Mouse (Mus musculus) frontal cortex, adult 2 months (tissue): ENCODE measurements at regions not wholly inside any gene's neighbourhood (a gene's known extent, or its start where the extent isn't known, plus 50 kb on each side); places are given as distances from the start of the nearest gene placed in this dataset.

Experiments
- DNase-seq, 2 experiments: peaks; one replicate each; pipeline ENCODE4 v3.0.0; 2022; ENCODE audit warnings: low spot score in 1 of 2; ENCODE audit errors: extremely low spot score in 1 of 2

DNA sequence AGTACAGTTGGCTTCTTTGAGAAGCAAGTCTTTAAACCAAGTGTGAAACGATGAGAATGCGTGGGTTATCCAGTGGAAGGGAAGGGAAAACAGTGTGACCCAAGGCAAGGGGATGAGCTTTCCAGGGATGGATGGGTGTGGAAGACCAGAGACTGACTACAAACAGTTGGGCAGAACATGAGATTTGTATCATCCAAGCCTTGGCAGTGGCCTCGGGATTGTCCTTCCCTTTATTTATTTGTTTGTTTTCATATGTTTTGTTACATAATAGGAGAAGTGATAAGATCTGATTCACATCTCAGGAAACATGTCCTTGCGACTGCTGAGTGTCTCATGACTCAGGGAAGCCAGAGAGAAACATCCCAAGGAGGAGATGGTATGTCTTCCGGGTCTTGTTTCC, 585.4 kb upstream of the Nox3 start:
- no peak for DNase-seq

GRCm38 (mm10) chr17:4291418-4291817, 595.4 kb upstream of the Nox3 start:
- no peak for DNase-seq

DNA sequence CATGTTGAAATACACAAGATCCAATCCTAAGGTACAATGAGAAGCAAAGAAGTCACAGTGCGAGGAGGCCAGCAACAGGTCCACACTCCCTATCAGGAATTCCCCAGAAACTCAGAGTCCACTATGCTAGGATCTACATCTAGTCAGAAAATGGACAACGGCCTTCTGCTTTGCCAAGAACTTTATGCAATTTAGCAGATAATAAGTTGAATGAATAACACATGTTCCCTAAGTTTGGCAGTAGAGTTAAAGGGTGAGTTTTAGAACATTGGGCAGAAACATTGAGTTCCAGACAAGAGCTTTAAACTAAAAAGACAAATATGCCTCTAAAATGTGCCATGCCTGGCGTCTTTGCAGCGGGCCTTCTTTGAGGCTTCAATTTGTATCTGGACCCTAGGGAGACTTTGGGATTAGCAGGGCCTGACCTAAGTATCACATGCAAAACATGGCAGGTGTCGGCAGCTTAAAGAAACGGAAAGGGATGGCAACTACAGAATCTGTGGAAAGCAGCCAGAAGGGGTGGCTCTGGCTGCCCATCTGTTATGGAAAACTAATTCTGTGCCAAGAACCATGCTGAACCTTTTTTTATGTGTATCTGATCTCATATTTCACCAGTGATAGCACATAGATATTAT, 600.6 kb upstream of the Nox3 start:
- no peak for DNase-seq

DNA sequence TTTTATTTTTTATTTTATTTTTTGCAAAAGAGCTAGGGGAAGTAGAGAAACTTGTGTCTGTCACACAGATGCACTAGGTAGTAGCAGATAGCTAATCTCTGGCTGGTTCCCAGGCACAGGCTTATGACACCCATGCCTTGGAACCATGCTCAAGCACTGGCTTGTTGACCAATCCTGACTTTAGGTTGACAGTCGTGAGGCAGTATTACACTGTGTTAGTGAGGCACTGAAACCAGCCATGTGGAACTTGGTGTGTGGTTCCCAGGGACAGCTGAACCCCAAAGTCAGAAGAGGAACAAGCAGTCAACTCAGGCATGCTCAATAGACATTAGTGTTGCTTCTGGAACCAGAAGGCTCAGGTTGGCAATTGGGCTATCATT, 601.1 kb upstream of the Nox3 start:
- no peak for DNase-seq

- no peak for DNase-seq
Observed at GRCm38 (mm10) chr17:4301142-4301853, 605.2 kb upstream of the Nox3 start.

DNA sequence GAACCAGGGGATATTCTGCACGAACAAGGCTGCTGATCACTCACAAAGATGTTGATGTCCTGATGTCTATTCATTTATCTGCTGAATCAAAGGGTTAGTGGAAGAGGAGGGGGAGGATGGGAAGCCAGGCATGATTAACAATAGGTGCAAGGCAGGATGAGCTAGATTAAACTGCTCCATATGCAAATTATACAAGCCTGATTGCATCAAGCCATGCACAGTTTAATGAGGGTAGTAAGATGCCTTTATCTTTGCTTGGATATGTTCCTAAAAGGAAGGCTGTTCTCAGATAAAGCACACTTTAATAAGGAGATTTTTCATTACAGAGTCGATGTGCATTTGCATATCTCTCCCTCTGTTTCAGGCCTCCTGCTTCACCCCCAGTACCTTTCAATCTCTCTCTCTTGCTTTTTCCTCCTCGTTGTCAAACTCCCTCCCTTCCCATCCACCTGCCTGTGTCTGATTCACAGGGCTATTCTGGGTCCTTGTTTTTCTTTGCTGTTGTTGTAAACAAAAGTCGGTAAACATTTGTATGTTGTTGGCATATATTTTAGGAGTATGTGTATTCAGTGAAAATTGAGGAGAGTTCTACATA, 615.8 kb upstream of the Nox3 start:
- no peak for DNase-seq

GRCm38 (mm10) chr17:4319141-4319540, 623.1 kb upstream of the Nox3 start:
- no peak for DNase-seq

GRCm38 (mm10) chr17:4328810-4329209, 632.7 kb upstream of the Nox3 start:
- DNase-seq, result no peak

GRCm38 (mm10) chr17:4331650-4332049, 635.6 kb upstream of the Nox3 start:
- no peak for DNase-seq

DNA sequence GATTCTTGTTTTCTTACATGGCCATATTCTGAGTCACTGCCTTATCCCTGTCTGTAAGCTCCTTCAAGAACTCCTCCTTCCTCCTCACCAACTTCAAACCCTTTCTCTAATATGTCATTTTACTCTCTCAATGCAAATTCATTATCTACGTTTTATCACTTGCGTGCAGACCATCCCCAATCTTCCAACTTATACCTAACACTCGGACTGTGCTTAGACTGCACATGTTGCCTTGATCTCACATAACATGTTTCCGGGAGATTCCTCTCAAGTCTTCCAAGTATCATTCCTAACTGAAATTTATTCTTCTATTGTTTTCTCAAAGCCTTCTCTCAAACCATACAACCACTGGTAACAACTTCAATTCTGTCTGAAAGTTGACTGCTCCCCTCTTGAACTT, 637.0 kb upstream of the Nox3 start:
- no peak for DNase-seq

DNA sequence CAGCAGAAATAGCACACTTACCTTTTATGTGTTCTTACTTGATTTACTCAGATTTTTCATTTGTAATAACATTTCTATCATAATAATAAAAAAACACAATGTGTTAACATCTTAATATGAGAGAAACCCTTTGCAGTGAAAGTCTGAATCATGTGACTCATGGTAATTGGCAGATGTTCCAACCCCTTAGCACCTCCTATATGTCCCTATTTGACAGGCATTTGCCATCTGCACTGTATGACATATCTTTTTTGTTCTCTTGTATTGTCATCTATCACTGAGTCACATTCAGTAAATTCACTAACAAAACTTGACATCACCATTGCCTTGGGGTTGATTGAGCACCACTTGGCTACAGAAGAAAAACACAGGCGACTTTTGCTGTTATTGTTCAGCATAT, 641.1 kb upstream of the Arid1b start:
- peak in 1 of 2 experiments; percentile 13 for DNase-seq

GRCm38 (mm10) chr17:4355506-4356218, 638.5 kb upstream of the Arid1b start:
- DNase-seq, result no peak

DNA sequence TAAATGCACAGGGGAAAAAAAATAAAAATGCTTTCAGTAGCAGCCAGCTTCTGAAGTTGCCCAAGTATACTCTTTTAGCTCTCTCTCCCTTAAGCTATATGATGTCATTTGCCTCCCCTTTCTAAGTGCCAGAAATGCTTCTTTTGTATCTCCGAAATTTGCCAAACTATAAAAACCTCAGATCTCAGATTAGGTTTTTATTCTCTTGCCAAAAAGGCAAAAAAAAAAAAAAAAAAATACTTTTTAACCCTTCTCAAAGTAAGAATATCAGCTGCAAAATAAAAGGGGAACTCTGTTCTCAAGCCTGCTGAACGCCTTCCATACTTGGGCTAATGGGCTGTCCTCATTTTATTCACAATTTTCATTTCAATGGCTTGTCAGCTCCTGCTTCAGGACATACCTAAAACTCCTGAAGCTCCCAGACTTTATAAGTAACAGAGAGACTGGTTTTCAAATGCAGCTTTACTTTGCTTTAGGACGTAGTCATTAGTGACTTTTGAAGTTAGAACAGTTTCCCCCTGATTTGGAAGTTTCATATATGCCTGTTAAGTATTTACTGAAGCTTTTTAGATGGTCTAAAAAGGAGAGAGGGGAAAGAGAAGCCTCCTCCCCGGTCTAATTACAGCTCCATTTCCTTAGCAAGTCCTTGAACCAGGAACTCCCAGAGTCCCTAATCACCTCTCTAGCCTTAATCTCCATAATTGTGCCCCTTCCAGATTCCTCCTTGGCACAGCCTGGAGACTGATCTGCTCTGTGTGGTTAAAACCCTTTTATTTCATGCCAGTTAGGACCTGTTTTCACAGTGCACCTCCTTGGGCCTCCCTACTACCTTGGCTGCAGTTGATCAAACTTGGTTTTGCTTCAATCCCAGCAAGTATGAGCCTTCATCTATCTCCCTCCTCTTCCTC, 633.5 kb upstream of the Arid1b start:
- no peak for DNase-seq

- DNase-seq, result no peak
Observed at GRCm38 (mm10) chr17:4365811-4366210, 628.3 kb upstream of the Arid1b start.

GRCm38 (mm10) chr17:4380449-4380848, 613.7 kb upstream of the Arid1b start:
- DNase-seq, result no peak

GRCm38 (mm10) chr17:4380873-4381272, 613.3 kb upstream of the Arid1b start:
- DNase-seq, result no peak

- peak; percentile 36 to 56 for DNase-seq
Observed at GRCm38 (mm10) chr17:4381896-4382685, 612.0 kb upstream of the Arid1b start.

DNA sequence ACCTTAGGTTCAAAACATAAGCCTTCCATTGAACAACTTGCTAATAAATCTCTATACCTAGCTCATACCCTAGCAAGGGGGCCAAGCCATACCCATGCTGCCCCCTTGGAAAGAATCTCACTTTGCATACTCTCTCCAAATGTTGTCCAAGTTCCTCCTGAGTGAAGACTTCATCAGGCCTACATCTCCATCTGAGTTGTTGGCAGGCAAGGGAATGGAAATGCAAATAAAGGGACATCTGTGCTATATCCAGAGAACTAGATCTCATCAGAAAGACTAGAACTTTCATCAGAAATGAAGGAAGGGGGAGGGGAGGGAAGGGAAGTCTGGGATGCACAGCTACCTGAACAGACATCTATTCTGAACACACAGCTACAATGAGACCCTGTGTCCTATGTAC, 611.4 kb upstream of the Arid1b start:
- peak in 1 of 2 experiments; percentile 27 for DNase-seq

- no peak for DNase-seq
Observed at GRCm38 (mm10) chr17:4387616-4388015, 606.5 kb upstream of the Arid1b start.

GRCm38 (mm10) chr17:4390012-4390411, 604.1 kb upstream of the Arid1b start:
- DNase-seq, result no peak
